Mouse (Mus musculus): ENCODE results near the gene Tnfrsf25.

Tnfrsf25 gene

GRCm38 (mm10) chr4:152146033-152146827 lies 30.5 kb downstream of the Tnfrsf25 start:
- no peak for DNase-seq

- DNase-seq = no peak
These were observed 34.8 kb downstream of the Tnfrsf25 start for GRCm38 (mm10) chr4:152150546-152150945.

- no peak for DNase-seq
These were observed 35.8 kb downstream of the Tnfrsf25 start for GRCm38 (mm10) chr4:152151451-152151965.

DNA sequence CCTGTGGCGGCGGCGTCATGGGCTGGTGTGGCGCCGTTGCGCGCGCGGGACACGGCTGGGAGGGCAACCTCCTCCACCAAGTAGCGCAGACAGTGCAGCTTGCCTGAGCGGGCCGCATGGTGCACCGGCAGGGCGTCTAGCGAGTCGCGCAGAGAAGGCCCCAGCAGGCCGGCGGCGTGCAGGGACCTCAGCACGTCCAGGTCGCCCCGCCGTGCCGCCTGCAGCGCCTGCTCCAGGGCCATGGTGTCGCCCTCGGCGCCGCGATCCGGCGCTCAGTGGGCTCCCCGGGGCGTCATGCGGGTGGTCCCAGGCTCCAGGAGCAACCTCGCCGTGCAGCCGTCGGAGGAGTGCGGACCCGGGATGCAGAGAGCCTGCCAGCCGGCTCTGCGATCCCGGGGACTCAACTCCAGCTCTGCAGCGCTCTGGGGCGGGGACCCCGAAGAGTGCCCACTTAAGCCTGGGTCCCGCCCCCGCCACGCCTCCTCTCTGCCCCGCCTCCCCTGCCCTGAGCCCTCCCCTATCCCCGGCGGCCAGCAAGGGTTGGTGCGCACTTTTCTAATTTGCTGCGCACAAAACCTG lies 36.3 kb downstream of the Tnfrsf25 start, which contains the start of gene Espn:
TSS of gene Espn (minus strand) at position 406 of the 579 bp plus-strand sequence.
- DNase-seq = no peak

DNA sequence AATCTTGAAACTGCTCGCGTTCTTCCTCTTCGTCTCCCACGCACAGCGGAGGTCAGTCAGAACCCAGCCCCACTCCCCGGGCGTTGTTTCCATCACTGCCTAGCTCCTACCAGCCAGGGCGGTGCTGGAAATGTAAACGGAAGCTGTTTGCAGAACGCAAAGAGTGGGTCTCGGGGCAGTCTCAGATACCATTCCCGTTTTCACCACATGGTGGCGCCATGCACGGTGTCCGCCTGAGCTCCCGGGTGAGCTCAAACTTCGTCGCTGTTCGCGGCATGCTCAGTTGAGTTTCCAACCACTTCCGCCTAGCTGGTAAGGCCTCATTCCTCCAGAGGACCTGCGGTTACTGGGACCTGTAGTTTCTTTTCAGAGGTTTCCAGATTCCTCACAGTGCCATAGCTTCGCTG lies 38.0 kb downstream of the Tnfrsf25 start:
- no peak for DNase-seq

DNA sequence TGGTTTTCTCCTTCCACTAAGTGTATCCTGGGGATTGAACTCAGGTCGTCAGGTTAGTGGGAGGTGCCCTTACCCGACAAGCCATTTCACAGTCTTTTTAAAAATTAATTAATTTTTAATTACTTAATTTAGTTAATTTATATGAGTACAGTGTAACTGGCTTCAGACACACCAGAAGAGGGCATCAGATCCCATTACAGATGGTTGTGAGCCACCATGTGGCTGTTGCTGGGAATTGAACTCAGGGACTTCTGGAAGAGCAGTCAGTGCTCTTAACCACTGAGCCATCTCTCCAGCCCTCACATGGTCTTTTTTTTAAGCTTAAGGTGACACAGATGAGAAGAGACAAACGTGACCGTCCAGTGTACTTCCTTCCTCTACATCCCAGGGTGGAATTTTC lies 39.3 kb downstream of the Tnfrsf25 start:
- no peak for DNase-seq

GRCm38 (mm10) chr4:152157779-152158584 lies 42.2 kb downstream of the Tnfrsf25 start:
- no peak for DNase-seq

DNA sequence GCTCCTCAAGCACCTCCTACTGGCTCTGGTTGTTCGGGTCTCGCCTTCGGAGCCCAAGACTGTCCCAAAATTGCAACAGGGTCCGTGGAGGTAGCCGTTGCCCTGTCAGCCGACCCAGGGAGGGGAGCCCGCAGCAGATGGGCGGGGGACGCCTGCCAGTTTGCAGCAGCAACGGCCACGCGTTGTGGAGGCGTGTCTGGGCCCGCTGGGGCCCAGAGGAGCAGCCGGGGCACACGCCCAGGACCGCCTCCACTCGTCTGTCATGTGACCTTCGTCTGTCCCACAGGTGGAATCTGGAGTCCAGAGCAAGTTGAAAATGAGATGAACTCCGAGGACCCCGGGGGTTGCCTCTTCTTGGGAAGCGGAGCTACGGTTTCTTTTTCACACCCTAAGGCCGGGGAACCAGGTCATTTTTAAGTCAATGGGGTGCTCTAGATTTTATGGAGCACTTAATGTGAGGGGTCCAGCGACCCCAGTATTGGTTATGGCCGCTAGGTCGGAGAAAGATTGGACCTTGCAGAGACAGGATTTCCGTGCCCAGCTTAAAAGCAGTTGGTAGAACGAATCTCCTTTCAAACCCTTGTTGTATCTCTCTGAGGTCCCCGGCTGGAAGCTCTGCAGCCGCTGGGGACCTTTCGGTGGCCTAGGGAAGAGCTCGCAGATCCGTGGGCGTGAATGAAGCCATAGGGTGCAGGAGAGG lies 43.0 kb downstream of the Tnfrsf25 start, which contains the start of gene Hes2:
TSS of gene Hes2 (plus strand) at position 283 of the 700 bp plus-strand sequence.
- DNase-seq = no peak

DNA sequence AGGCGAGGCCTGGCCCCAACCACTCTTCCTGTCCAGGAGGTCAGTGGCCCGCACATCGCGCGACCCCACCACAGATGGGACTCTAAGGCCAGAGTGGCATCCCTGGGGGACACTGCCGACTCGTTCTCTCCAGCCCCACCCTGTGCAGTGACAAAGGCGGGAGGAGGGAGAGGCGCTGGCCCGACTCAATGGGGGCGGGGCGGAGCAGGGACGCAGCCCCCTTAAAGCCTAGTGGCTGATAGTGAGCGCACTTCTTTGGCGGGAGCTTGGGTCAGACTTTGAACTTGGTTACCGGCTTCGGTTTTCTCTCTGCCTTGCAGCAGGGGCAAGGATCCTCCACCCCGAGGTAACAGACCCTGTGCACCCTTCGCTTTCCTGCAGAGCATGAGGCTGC lies 43.5 kb downstream of the Tnfrsf25 start:
- no peak for DNase-seq

DNA sequence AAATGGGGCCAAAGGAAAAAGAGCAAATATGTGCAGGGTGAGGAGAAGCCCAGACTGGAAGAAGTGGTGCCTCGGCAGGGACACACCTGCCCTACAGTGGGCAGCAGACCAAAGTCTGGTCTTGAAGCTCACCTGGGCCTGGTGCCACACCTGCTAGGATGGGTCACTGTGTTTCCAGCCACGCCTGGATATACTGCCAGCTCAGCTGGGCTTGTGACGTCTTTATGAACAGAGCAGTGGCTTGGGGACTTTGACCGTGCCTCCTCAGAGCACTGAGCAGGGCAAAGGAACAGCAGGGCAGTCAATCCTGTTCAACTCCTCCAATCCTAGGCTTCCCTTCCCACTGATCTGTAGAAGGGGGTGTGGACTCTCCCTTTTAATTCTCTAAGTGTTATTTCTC lies 45.0 kb downstream of the Tnfrsf25 start:
- DNase-seq = no peak

- DNase-seq = no peak
These were observed 45.9 kb downstream of the Tnfrsf25 start for GRCm38 (mm10) chr4:152161601-152162000.

- DNase-seq = no peak
These were observed 47.0 kb downstream of the Tnfrsf25 start for GRCm38 (mm10) chr4:152162748-152163147.

GRCm38 (mm10) chr4:152165036-152165931 lies 49.5 kb downstream of the Tnfrsf25 start:
- no peak for DNase-seq

GRCm38 (mm10) chr4:152168052-152168451 lies 52.3 kb downstream of the Tnfrsf25 start:
- DNase-seq = no peak

- no peak for DNase-seq
These were observed 53.4 kb downstream of the Tnfrsf25 start for GRCm38 (mm10) chr4:152169103-152169502.

All from cerebellum, adult 11-12 months (tissue).